Mouse (Mus musculus): ENCODE measurements around the gene Olfr801.

Gene Olfr801

DNA sequence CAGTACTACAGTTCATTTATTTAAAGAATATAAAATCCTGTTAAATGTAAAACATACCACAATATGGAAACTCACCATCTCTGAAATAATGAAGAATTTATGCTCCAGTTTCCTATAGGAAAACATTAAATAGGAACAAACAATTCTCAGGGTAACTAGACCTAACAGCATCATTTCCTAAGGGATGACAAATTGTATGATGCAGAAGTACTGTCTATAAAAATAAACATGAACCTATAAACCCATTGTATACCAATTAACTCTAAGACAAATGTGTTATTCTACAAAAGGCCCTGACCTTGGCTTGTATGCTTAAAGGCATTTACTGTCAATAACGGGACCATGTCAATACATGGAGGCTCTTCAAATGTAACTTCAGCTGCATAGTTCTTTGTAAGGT, at the start of gene Olfr801:
Olfr801 (minus strand) TSS at position 101 of the 400 bp plus-strand sequence.
- DNase-seq = no peak

DNA sequence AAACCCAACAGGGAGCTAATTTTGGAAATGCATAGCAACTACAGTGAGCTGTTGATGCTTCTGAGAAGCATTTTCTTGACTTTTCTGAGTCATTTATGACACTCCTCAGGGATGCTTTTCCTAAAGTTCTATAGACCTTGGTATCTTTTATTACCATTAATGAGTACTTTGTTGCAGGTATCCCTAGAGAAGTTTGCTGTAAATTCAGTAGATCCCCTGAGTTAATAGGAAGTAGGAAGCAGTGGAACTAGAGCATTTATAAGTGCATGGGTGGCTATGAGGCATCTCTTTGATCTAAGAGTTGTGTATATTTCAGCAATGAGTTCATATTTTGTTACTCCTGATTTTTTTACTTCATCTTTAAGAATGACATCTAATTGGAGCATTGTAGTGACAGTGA, 29.2 kb upstream of the Olfr801 start, which contains the start of gene Olfr804:
Olfr804 (plus strand) TSS at position 301 of the 400 bp plus-strand sequence.
- no peak for DNase-seq

DNA sequence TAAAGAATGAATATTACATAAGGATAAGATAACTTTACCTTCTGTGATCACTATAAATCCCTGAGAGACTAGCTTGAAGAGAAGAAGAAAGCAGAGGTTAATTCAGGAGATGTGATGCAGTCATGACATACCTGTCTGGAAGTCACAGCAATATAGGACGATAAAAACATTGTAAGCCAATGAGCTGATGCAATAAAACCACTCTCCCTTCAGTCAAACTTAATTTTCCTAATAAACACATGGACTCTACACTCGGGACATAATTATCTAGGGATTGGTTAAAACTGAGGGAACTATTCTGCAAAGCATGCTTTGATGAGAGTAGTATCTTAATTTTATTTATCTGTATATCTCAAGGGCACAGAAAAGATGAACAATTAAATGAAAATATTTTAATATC, 20.5 kb upstream of the Olfr801 start, which contains the start of gene Olfr803:
Olfr803 (minus strand) TSS at position 101 of the 400 bp plus-strand sequence.
- DNase-seq = no peak

DNA sequence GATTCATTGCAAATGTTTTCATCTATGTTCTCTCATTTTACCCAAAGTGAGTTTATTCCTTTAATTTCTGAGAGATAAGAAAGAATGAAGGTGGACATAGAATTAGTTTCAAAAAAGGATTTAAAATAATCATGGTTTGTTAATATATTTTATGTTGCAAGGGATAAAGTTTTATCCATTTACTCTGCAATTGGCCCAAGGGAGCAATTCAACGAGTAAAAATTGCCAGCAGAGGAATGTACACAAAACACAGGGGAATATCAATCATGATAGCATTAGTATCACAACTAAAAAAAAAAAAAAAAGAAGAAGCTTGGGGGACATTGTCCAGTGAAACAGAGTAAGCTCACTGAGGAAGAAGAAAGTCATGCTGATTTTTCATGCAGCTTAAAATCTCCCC, 14.4 kb upstream of the Olfr801 start, which contains the start of gene Olfr802:
Olfr802 (minus strand) TSS at position 101 of the 400 bp plus-strand sequence.
- no peak for DNase-seq

DNA sequence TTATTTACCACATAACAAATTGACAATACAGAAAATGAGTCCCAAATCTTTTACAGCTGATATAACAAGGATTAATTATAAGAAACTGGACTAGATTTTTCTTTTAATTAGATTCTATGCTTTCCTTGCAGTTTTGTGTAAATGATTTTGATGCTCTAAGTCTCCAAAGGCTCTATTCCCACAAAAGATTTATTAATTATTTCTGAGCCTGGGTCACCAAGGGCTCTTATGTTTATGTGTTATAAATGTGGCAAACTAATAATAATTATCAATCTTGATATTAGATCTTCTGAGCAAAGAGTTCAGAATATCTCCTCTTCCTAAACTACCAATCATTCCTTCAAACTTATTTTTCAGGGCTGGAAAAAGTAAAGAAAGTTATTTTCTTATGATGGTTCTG, 16.3 kb downstream of the Olfr801 start, which contains the start of gene Olfr800:
Olfr800 (plus strand) TSS at position 301 of the 400 bp plus-strand sequence.
- DNase-seq = no peak

DNA sequence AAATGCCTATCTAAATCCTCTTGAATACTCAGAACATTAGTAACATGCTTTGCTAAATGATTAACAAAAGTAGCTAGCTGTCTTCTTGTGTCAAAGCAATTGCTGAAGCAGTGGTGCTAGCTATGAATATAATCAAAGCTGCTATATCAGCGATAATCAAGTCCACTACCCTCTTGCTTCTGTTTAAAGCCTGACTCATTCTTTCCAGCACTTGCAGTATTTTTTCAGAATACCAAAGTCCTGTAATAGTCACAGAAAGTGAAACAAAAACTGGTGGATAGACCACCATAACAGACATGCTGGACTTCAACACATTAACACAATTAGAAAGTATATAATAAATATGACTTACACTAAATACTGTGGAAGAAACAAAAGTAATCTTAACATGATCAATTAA, 21.9 kb downstream of the Olfr801 start:
- no peak for DNase-seq

DNA sequence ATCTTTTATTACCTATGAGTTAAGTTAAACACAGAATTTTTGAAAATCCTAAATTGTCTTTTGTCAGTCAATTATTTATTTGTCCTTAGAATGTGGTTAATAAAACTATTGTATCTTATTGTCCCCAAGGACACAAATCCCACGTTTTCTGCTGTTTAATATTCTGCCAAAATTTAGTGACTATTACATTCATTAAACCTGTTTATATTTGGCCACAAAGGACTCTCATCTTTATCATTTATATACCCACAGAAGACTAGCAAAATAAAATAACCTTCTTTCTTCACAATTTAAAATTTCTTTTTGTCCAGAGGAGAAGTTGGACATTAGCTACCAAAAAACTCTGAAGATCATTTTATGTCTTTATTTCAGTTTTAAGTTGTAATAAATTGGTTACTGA, 36.5 kb downstream of the Olfr801 start, which contains the start of gene Olfr799:
Olfr799 (plus strand) TSS at position 301 of the 400 bp plus-strand sequence.
- DNase-seq = no peak

DNA sequence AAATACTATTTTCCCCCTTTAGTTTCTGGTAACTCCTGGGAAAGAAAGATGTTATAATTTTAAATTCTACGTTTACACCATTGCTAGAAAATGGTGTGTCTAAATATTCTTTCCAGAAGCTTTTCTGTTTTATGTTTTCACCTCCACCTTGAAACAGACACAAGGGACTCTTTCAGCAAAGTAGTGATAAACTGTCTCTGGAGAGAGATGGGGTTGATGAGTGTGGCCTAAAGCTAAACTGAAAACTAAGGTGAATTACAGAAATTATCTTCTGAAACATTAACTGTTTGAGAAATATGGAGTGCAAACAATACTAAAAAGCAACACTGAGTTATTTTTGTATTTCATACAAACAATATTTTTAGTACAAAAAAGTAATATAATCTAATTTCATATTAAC, 45.8 kb downstream of the Olfr801 start, which contains the start of gene Olfr798:
Olfr798 (minus strand) TSS at position 101 of the 400 bp plus-strand sequence.
- no peak for DNase-seq

DNA sequence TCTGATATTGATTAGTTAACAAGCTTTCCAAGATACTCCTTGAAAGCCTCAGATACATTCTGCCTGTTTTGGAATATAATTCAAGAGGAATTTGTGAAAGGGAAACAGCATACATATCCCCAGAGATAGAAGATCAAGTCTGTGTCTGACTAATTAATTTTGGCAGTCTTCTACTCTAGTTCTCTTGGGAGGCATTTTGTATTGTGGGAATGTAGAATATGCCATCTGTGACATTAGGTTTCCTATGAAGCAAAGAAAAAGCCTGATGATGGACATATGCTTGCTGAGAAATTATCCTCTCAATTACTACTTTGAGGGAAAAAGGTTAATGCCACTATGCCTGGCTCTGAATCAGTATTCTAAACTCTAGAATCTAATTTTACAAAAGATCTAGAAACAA, 50.4 kb downstream of the Olfr801 start:
- no peak for DNase-seq

DNA sequence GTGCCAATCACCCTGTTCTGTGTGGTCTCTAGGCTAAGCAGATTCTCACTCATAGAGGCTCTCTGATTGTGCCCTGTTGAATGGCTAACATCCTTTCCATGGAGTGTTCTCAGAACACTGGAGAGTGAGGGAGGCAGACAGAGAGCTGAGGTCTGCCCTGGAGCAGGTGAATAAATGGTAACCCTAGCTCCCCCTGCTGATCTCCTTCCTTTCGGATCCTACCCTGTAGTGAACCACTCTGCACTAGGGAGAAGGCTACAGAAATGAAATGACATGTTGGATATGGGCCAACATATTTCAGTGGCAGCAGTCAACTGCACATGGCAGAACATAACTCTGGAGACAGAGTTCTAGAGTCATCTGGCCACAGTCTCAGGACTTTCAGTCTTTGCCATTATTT, 51.9 kb downstream of the Olfr801 start:
- DNase-seq = no peak
